Mouse (Mus musculus) thymus, adult 2 months (tissue): ENCODE results near the gene Ccdc142.

Experiments used
- CTCF ChIP-seq: fragments of 200-500 bp; IDR thresholded peaks from 2 replicates; pipeline ENCODE4 v1.5.1; 2012; ENCODE audit warnings: mild to moderate bottlenecking, control low read depth, low read length, moderate library complexity, borderline replicate concordance; ENCODE audit not compliant: control insufficient read depth, poor library complexity, insufficient read depth; ENCODE audit errors: extremely low read depth
- POLR2A ChIP-seq: fragments of 200-500 bp; IDR thresholded peaks from 2 replicates; pipeline ENCODE4 v1.6.1; 2012; ENCODE audit warnings: mild to moderate bottlenecking, low read length, control low read depth, moderate library complexity; ENCODE audit not compliant: control insufficient read depth, poor library complexity, insufficient read depth; ENCODE audit errors: extremely low read depth

DNA sequence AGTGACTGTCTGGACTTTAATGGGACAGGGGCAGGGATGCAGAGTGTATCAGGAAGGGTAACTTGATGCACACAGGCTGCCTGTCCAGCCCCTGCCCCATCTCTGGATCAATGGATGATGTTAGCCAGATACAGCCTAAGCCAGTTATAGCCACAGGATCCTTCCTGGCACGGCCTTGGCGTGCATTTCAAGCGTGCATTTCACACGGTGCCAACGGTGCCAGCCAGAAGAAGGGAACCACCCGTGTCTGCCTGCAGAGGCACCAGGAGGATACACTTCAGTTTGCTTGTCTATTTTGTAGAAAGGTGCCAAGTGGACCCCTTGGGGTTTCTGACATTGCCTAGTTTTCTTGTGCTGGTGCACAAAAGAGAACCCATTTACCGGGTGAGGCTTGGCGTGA lies 38.6 kb downstream of the Ccdc142 start:
- no peak for TF ChIP-seq POLR2A
- TF ChIP-seq CTCF: no peak
